Comparison of ENCODE assay signal across 8 mouse cellular contexts in genomic region chr7:132638446-132639087, GRCm38 (mm10). TPM values are rescaled to one million over a fixed set of nuclear protein-coding genes. Genes with fewer than 3 reads are reported as not detected.
DNase-seq lines count a peak whose midpoint lies in the region; ATAC-seq and TF ChIP-seq lines count a peak whose summit lies in the region.

No protein-coding gene starts in this region.

- no peaks in the 10 kb centered on the region for H3K9me3 ChIP-seq in heart, postnatal 0 days (replicated peaks; ENCODE audit: control insufficient read depth, low read length)
- H3K9me3 ChIP-seq in midbrain, embryonic 10.5 days (replicated peaks) = no peaks in the 10 kb centered on the region

- no peaks in the 10 kb centered on the region for H3K27me3 ChIP-seq in heart, adult 2 months (ENCODE audit: control insufficient read depth, insufficient read depth, low read length)
- no peaks in the 10 kb centered on the region for H3K27me3 ChIP-seq in heart, postnatal 0 days (ENCODE audit: control insufficient read depth, insufficient read depth, low read length)
- H3K27me3 ChIP-seq in midbrain, embryonic 10.5 days (ENCODE audit: low read depth, poor library complexity, severe bottlenecking) = peaks cover 54% of the 10 kb centered on the region

- no peak overlapping the region for H3K4me2 ChIP-seq in heart, postnatal 0 days (ENCODE audit: low read depth, low read length)

- peak; percentile 87 for TF ChIP-seq CTCF in heart, adult 2 months (IDR thresholded peaks at IDR 0.05)
- peak; percentile 87 for TF ChIP-seq CTCF in heart, postnatal 0 days (IDR thresholded peaks at IDR 0.05; ENCODE audit: low read depth)

- intact Hi-C loops in heart, adult 2 months (cut with DNase I) = loop anchor here (2.0 to 5.0 kb wide), 3 partner anchors 62 to 741 kb away; partner anchors contain the start of gene Oat
- intact Hi-C loops in heart, postnatal 25 days (cut with DNase I) = loop anchor here (2.0 kb wide), 1 partner anchor 412 kb away; no protein-coding TSS in a partner anchor

- ATAC-seq in heart, postnatal 0 days (ENCODE audit: insufficient read depth, low read depth) = peak; percentile 80

- no peaks in the 10 kb centered on the region for H3K79me2 ChIP-seq in heart, adult 2 months (replicated peaks; ENCODE audit: control insufficient read depth, insufficient read depth, low read length)

- no peak for TF ChIP-seq POLR2A in heart, adult 2 months (IDR thresholded peaks at IDR 0.05; ENCODE audit: insufficient read depth, low read depth, low read length)

- 55% methylated on average over 12 of the region's 12 CpGs for WGBS in heart, adult 2 months
- WGBS in heart, postnatal 0 days = 59% methylated on average over 12 of the region's 12 CpGs
- 61% methylated on average over 12 of the region's 12 CpGs for WGBS in midbrain, embryonic 10.5 days

- DNase-seq in heart, adult 2 months = peak in 1 of 2 experiments; percentile 26
- no peak for DNase-seq in heart, postnatal 25 days (ENCODE audit: low spot score)
- peak; percentile 66 for DNase-seq in MN1 (ENCODE audit: low spot score)
- peak; percentile 76 to 81 for DNase-seq in cerebellum, postnatal 14 days
- peak; percentile 65 for DNase-seq in heart, postnatal 0 days (ENCODE audit: low spot score)
- peak; percentile 66 to 69 for DNase-seq in kidney, postnatal 36 days
- peak; percentile 47 for DNase-seq in midbrain, embryonic 10.5 days (ENCODE audit: low spot score)
- peak; percentile 32 for DNase-seq in thymus, postnatal 25 days

- no peak overlapping the region for H3K4me3 ChIP-seq in heart, adult 2 months
- no peak overlapping the region for H3K4me3 ChIP-seq in heart, postnatal 0 days (ENCODE audit: low read depth, low read length)
- no peak overlapping the region for H3K4me3 ChIP-seq in midbrain, embryonic 10.5 days

- no peaks in the 10 kb centered on the region for H3K36me3 ChIP-seq in heart, adult 2 months (ENCODE audit: control insufficient read depth, insufficient read depth, low read length)
- no peaks in the 10 kb centered on the region for H3K36me3 ChIP-seq in heart, postnatal 0 days (replicated peaks; ENCODE audit: control insufficient read depth, insufficient read depth, low read length)
- H3K36me3 ChIP-seq in midbrain, embryonic 10.5 days = no peaks in the 10 kb centered on the region

- H3K27ac ChIP-seq in heart, adult 2 months = no peak overlapping the region
- H3K27ac ChIP-seq in heart, postnatal 0 days (ENCODE audit: low read depth) = no peak overlapping the region
- peak overlapping the region; percentile 28; the same call in 1 of the 2 replicates for H3K27ac ChIP-seq in midbrain, embryonic 10.5 days (replicated peaks)

- H3K9ac ChIP-seq in heart, adult 2 months (ENCODE audit: low read depth, low read length) = no peak overlapping the region
- no peak overlapping the region for H3K9ac ChIP-seq in heart, postnatal 0 days (replicated peaks; ENCODE audit: low read depth, low read length)

- no peaks in the 10 kb centered on the region for H3K4me1 ChIP-seq in heart, adult 2 months (ENCODE audit: control insufficient read depth, insufficient read depth, low read length)
- H3K4me1 ChIP-seq in heart, postnatal 0 days (ENCODE audit: control insufficient read depth, insufficient read depth) = no peaks in the 10 kb centered on the region
- H3K4me1 ChIP-seq in midbrain, embryonic 10.5 days = peaks cover 25% of the 10 kb centered on the region

- TF ChIP-seq EP300 in heart, adult 2 months (IDR thresholded peaks at IDR 0.05; ENCODE audit: insufficient read depth, low read depth, low read length) = no peak
- TF ChIP-seq EP300 in heart, postnatal 0 days (IDR thresholded peaks at IDR 0.05; ENCODE audit: low read depth) = no peak

RNA-seq across cellular contexts. Expression of gene Lhpp, which starts 28.1 kb away (rescaled TPM):
- total RNA-seq in heart, adult 2 months (2021) = 10 to 100 TPM; 13.8 to 13.9 TPM
- 22.0 and 26.6 TPM in 2 replicates for polyA plus RNA-seq in heart, adult 2 months (2012; rRNA removed)
- total RNA-seq in heart, postnatal 25 days (2021) = 10 to 100 TPM; 14.6 to 15.6 TPM
- total RNA-seq in heart, postnatal 0 days (2014; rRNA removed; ENCODE audit: low replicate concordance) = 32.2 and 40.1 TPM in 2 replicates
- polyA plus RNA-seq in heart, postnatal 0 days (2015; fragmentation: Nextera tagmentation; extraction: Ambion mirVana) = 21.3 and 22.9 TPM in 2 replicates
- polyA plus RNA-seq in midbrain, embryonic 10.5 days (2016; fragmentation: Nextera tagmentation; extraction: Ambion mirVana) = 20.5 and 20.7 TPM in 2 replicates

RNA-seq across cellular contexts. Expression of gene Nkx1-2, which starts 39.1 kb away (rescaled TPM):
- not detected for total RNA-seq in heart, adult 2 months (2021)
- polyA plus RNA-seq in heart, adult 2 months (2012; rRNA removed) = not detected in 2 replicates
- not detected for total RNA-seq in heart, postnatal 25 days (2021)
- not detected in 2 replicates for total RNA-seq in heart, postnatal 0 days (2014; rRNA removed; ENCODE audit: low replicate concordance)
- not detected in 2 replicates for polyA plus RNA-seq in heart, postnatal 0 days (2015; fragmentation: Nextera tagmentation; extraction: Ambion mirVana)
- 0.80 and 1.6 TPM in 2 replicates for polyA plus RNA-seq in midbrain, embryonic 10.5 days (2016; fragmentation: Nextera tagmentation; extraction: Ambion mirVana)
